9 mouse cellular contexts compared by ENCODE assay signal in genomic region chr14:34675347-34675865, GRCm38 (mm10). TPM values are rescaled to one million over a fixed set of nuclear protein-coding genes. Genes with fewer than 3 reads are reported as not detected.
A peak's percentile ranks its signal among the peaks of the same experiment; 100 is the strongest.
DNase-seq lines count a peak whose midpoint lies in the region; ATAC-seq lines count a peak whose summit lies in the region.
"Had no signal": no experiment of that assay in that cellular context is flagged by ENCODE, and none has a peak within 500 bp of the region (broad histone marks: within the 10 kb centered on the region; RNA-seq: fewer than 3 reads in every experiment).

No protein-coding gene starts in this region.

- H3K9ac ChIP-seq in kidney, embryonic 15.5 days: no peak overlapping the region
- no peak overlapping the region for H3K9ac ChIP-seq in hindbrain, embryonic 14.5 days
- no peak overlapping the region for H3K9ac ChIP-seq in midbrain, embryonic 14.5 days (replicated peaks; ENCODE audit: low read length)

- no peaks in the 10 kb centered on the region for H3K9me3 ChIP-seq in kidney, embryonic 15.5 days (replicated peaks)
- H3K9me3 ChIP-seq in hindbrain, embryonic 14.5 days (ENCODE audit: control insufficient read depth, low read length): no peaks in the 10 kb centered on the region
- no peaks in the 10 kb centered on the region for H3K9me3 ChIP-seq in midbrain, embryonic 14.5 days (ENCODE audit: control insufficient read depth, low read length)
- H3K9me3 ChIP-seq: limb, embryonic 15.5 days had no signal

- peak overlapping the region; percentile 31 for H3K4me3 ChIP-seq in kidney, embryonic 15.5 days (replicated peaks)
- peak overlapping the region; percentile 85 for H3K4me3 ChIP-seq in hindbrain, embryonic 14.5 days (replicated peaks; ENCODE audit: low read length)
- peak overlapping the region; percentile 98; the same call in 1 of the 2 replicates for H3K4me3 ChIP-seq in midbrain, embryonic 14.5 days (replicated peaks; ENCODE audit: low read depth, low read length)

- H3K4me1 ChIP-seq in kidney, embryonic 15.5 days: peaks cover 13% of the 10 kb centered on the region
- peaks cover 11% of the 10 kb centered on the region for H3K4me1 ChIP-seq in hindbrain, embryonic 14.5 days (replicated peaks; ENCODE audit: control insufficient read depth, insufficient read depth, low read length)
- peaks cover 14% of the 10 kb centered on the region; the same call in 1 of the 2 replicates for H3K4me1 ChIP-seq in midbrain, embryonic 14.5 days (ENCODE audit: control insufficient read depth, insufficient read depth, low read length)

- no peak overlapping the region for H3K27ac ChIP-seq in kidney, embryonic 15.5 days
- no peak overlapping the region for H3K27ac ChIP-seq in hindbrain, embryonic 14.5 days
- no peak overlapping the region for H3K27ac ChIP-seq in midbrain, embryonic 14.5 days (replicated peaks; ENCODE audit: low read depth, low read length)

- no peak for DNase-seq in kidney, adult 11 months
- DNase-seq in NIH3T3 (ENCODE audit: low read depth): peak; percentile 2
- DNase-seq in hindbrain, embryonic 14.5 days (ENCODE audit: low spot score): no peak
- DNase-seq in midbrain, embryonic 14.5 days: no peak
- DNase-seq in c-Kit-positive CD71-positive TER-119-positive erythroid progenitor cells, embryonic 14.5 days (ENCODE audit: low spot score): no peak
- DNase-seq in B cell, adult 2 months: no peak
- no peak for DNase-seq in layer of hippocampus, postnatal 10 days (ENCODE audit: low spot score in 2 of 2)

- H3K4me2 ChIP-seq in kidney, embryonic 15.5 days: peak overlapping the region; percentile 76
- peak overlapping the region; percentile 93 for H3K4me2 ChIP-seq in hindbrain, embryonic 14.5 days (replicated peaks)
- peak overlapping the region; percentile 97 for H3K4me2 ChIP-seq in midbrain, embryonic 14.5 days (ENCODE audit: low read length)

- peaks cover 23% of the 10 kb centered on the region for H3K36me3 ChIP-seq in kidney, embryonic 15.5 days
- H3K36me3 ChIP-seq in hindbrain, embryonic 14.5 days (replicated peaks; ENCODE audit: control insufficient read depth, insufficient read depth): peaks cover 5% of the 10 kb centered on the region
- no peaks in the 10 kb centered on the region; the same call in 1 of the 2 replicates for H3K36me3 ChIP-seq in midbrain, embryonic 14.5 days (ENCODE audit: control insufficient read depth, insufficient read depth, low read length)

- WGBS in kidney, embryonic 15.5 days: 64% methylated on average over 5 of the region's 5 CpGs
- WGBS in hindbrain, embryonic 14.5 days: 71% methylated on average over 5 of the region's 5 CpGs
- 80% methylated on average over 5 of the region's 5 CpGs for WGBS in midbrain, embryonic 14.5 days

- H3K27me3 ChIP-seq in kidney, embryonic 15.5 days: no peaks in the 10 kb centered on the region
- no peaks in the 10 kb centered on the region for H3K27me3 ChIP-seq in hindbrain, embryonic 14.5 days (ENCODE audit: control insufficient read depth, insufficient read depth, low read length)
- no peaks in the 10 kb centered on the region for H3K27me3 ChIP-seq in midbrain, embryonic 14.5 days (ENCODE audit: control insufficient read depth, insufficient read depth, low read length)
- H3K27me3 ChIP-seq: limb, embryonic 15.5 days had no signal

- no peak for ATAC-seq in kidney, embryonic 15.5 days (replicated peaks; ENCODE audit: low FRiP score)
- no peak for ATAC-seq in hindbrain, embryonic 14.5 days (ENCODE audit: low FRiP score)
- ATAC-seq in midbrain, embryonic 14.5 days (ENCODE audit: low FRiP score, low TSS enrichment): no peak

RNA-seq across cellular contexts. Expression of gene Wapl, which starts 1.7 kb away (rescaled TPM):
- 26.9 and 28.8 TPM in 2 replicates for polyA plus RNA-seq in kidney, embryonic 15.5 days (2015; fragmentation: Nextera tagmentation; extraction: Ambion mirVana)
- polyA plus RNA-seq in hindbrain, embryonic 14.5 days (2014; fragmentation: Nextera tagmentation; extraction: Ambion mirVana): 16.5 and 16.8 TPM in 2 replicates
- polyA plus RNA-seq in midbrain, embryonic 14.5 days (2014; fragmentation: Nextera tagmentation; extraction: Ambion mirVana): 17.3 and 22.7 TPM in 2 replicates
- 10 to 100 TPM; 42.2 to 43.5 TPM for total RNA-seq in layer of hippocampus, postnatal 10 days (2021)

Comparison
In these comparisons a context has a peak if more than half of its experiments do, and no peak if none do; other contexts are left out.
1. H3K4me3 ChIP-seq: peak in every context shown above with its lines; median percentile 98 in midbrain, embryonic 14.5 days; 85 in hindbrain, embryonic 14.5 days; 31 in kidney, embryonic 15.5 days.